In the genomic region with DNA sequence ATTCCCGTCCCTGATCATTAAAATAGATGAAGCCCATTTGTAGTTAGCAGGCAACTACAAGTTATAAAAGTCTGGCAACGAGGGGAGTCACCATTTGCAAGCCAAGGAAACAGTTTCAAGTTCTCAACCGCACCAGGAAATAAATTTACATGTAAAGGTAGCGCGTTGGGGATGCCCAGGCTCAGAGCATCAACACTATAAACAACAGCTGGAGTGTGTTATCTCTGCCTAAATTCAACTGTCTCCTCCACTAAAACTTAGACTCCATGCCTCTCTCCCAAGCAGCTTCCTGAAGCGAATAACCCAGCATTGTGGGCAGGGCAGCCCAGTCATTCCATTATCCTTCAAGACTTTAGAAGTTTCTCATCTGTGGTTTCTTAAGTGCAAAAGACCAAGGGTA, we compare ENCODE assay signal across 27 mouse cellular contexts. TPM values are rescaled to one million over a fixed set of nuclear protein-coding genes. Genes with fewer than 3 reads are reported as not detected.
A peak's percentile ranks its signal among the peaks of the same experiment; 100 is the strongest.
DNase-seq lines count a peak whose midpoint lies in the region; ATAC-seq and TF ChIP-seq lines count a peak whose summit lies in the region.
"Had no signal": no experiment of that assay in that cellular context is flagged by ENCODE, and none has a peak within 500 bp of the region (broad histone marks: within the 10 kb centered on the region; RNA-seq: fewer than 3 reads in every experiment).

No protein-coding gene starts in this region.

- H3K4me1 ChIP-seq in embryonic facial prominence, embryonic 14.5 days (ENCODE audit: control insufficient read depth, insufficient read depth, low read length): peaks cover 2% of the 10 kb centered on the region; the same call in 1 of the 2 replicates
- H3K4me1 ChIP-seq in embryonic facial prominence, embryonic 10.5 days: peaks cover 12% of the 10 kb centered on the region
- H3K4me1 ChIP-seq in kidney, embryonic 15.5 days: peaks cover 19% of the 10 kb centered on the region
- no peaks in the 10 kb centered on the region for H3K4me1 ChIP-seq in kidney, adult 2 months (ENCODE audit: control insufficient read depth, insufficient read depth, low read length)
- H3K4me1 ChIP-seq in kidney, postnatal 0 days (replicated peaks; ENCODE audit: insufficient read depth, low read length): peaks cover 3% of the 10 kb centered on the region; the same call in 1 of the 2 replicates
- H3K4me1 ChIP-seq: embryonic facial prominence, embryonic 13.5 days; forebrain, embryonic 13.5 days; forebrain, embryonic 15.5 days had no signal

- no peak for TF ChIP-seq CTCF in kidney, adult 2 months (conservative IDR thresholded peaks at IDR 0.05; ENCODE audit: insufficient read depth, insufficient read length, low read depth, low read length)
- TF ChIP-seq CTCF in kidney, postnatal 0 days (IDR thresholded peaks at IDR 0.05; ENCODE audit: low read depth): no peak
- no peak for TF ChIP-seq CTCF in layer of hippocampus, adult 2 months (conservative IDR thresholded peaks at IDR 0.05)

- no peaks in the 10 kb centered on the region for H3K9me3 ChIP-seq in embryonic facial prominence, embryonic 14.5 days (ENCODE audit: control insufficient read depth, low read length)
- H3K9me3 ChIP-seq in embryonic facial prominence, embryonic 10.5 days: no peaks in the 10 kb centered on the region
- no peaks in the 10 kb centered on the region for H3K9me3 ChIP-seq in kidney, embryonic 15.5 days (replicated peaks)
- H3K9me3 ChIP-seq in kidney, postnatal 0 days (replicated peaks; ENCODE audit: low read length): no peaks in the 10 kb centered on the region
- H3K9me3 ChIP-seq: embryonic facial prominence, embryonic 13.5 days; forebrain, embryonic 13.5 days; forebrain, embryonic 15.5 days; G1E had no signal

- no peak for TF ChIP-seq POLR2A in kidney, adult 2 months (IDR thresholded peaks at IDR 0.05; ENCODE audit: low read depth, low read length)

- H3K36me3 ChIP-seq in embryonic facial prominence, embryonic 14.5 days (ENCODE audit: control insufficient read depth, insufficient read depth, low read length): no peaks in the 10 kb centered on the region
- H3K36me3 ChIP-seq in embryonic facial prominence, embryonic 10.5 days (replicated peaks): no peaks in the 10 kb centered on the region
- H3K36me3 ChIP-seq in kidney, embryonic 15.5 days: no peaks in the 10 kb centered on the region
- H3K36me3 ChIP-seq in kidney, adult 2 months (ENCODE audit: control insufficient read depth, insufficient read depth, low read length): no peaks in the 10 kb centered on the region
- no peaks in the 10 kb centered on the region for H3K36me3 ChIP-seq in kidney, postnatal 0 days (ENCODE audit: insufficient read depth, low read length)
- H3K36me3 ChIP-seq: embryonic facial prominence, embryonic 13.5 days; forebrain, embryonic 15.5 days; G1E had no signal

- H3K4me3 ChIP-seq in embryonic facial prominence, embryonic 14.5 days (ENCODE audit: low read depth, low read length): no peak overlapping the region
- no peak overlapping the region for H3K4me3 ChIP-seq in embryonic facial prominence, embryonic 10.5 days
- no peak overlapping the region for H3K4me3 ChIP-seq in kidney, embryonic 15.5 days (replicated peaks)
- no peak overlapping the region for H3K4me3 ChIP-seq in kidney, adult 2 months (ENCODE audit: insufficient read depth, low read depth, low read length)
- H3K4me3 ChIP-seq in kidney, postnatal 0 days (replicated peaks; ENCODE audit: low read depth, low read length): no peak overlapping the region
- H3K4me3 ChIP-seq in layer of hippocampus, adult 2 months: no peak overlapping the region
- H3K4me3 ChIP-seq: embryonic facial prominence, embryonic 13.5 days; forebrain, embryonic 13.5 days; forebrain, embryonic 15.5 days had no signal

- no peak overlapping the region for H3K27ac ChIP-seq in embryonic facial prominence, embryonic 14.5 days (replicated peaks; ENCODE audit: low read depth, low read length)
- no peak overlapping the region for H3K27ac ChIP-seq in embryonic facial prominence, embryonic 10.5 days (replicated peaks)
- no peak overlapping the region for H3K27ac ChIP-seq in kidney, embryonic 15.5 days
- H3K27ac ChIP-seq in kidney, adult 2 months (ENCODE audit: insufficient read depth, low read depth, low read length): no peak overlapping the region
- H3K27ac ChIP-seq in kidney, postnatal 0 days: no peak overlapping the region
- no peak overlapping the region for H3K27ac ChIP-seq in layer of hippocampus, adult 2 months
- H3K27ac ChIP-seq: embryonic facial prominence, embryonic 13.5 days; forebrain, embryonic 13.5 days; forebrain, embryonic 15.5 days had no signal

- no peak overlapping the region for H3K4me2 ChIP-seq in embryonic facial prominence, embryonic 14.5 days (ENCODE audit: low read depth, low read length)
- peak overlapping the region; percentile 3; the same call in 1 of the 2 replicates for H3K4me2 ChIP-seq in kidney, embryonic 15.5 days
- no peak overlapping the region for H3K4me2 ChIP-seq in kidney, postnatal 0 days (ENCODE audit: low read length)
- H3K4me2 ChIP-seq: embryonic facial prominence, embryonic 13.5 days; forebrain, embryonic 13.5 days; forebrain, embryonic 15.5 days had no signal

- H3K27me3 ChIP-seq in embryonic facial prominence, embryonic 14.5 days (replicated peaks; ENCODE audit: control insufficient read depth, insufficient read depth, low read length): no peaks in the 10 kb centered on the region
- H3K27me3 ChIP-seq in embryonic facial prominence, embryonic 10.5 days (replicated peaks; ENCODE audit: low read depth, poor library complexity, severe bottlenecking): no peaks in the 10 kb centered on the region
- peaks cover 3% of the 10 kb centered on the region; the same call in 1 of the 2 replicates for H3K27me3 ChIP-seq in kidney, embryonic 15.5 days
- no peaks in the 10 kb centered on the region for H3K27me3 ChIP-seq in kidney, adult 2 months (replicated peaks; ENCODE audit: control insufficient read depth, insufficient read depth, low read length)
- no peaks in the 10 kb centered on the region for H3K27me3 ChIP-seq in kidney, postnatal 0 days (ENCODE audit: insufficient read depth, low read length)
- H3K27me3 ChIP-seq: embryonic facial prominence, embryonic 13.5 days; forebrain, embryonic 13.5 days; forebrain, embryonic 15.5 days; Patski had no signal

- H3K9ac ChIP-seq in embryonic facial prominence, embryonic 14.5 days (ENCODE audit: low read depth, low read length): no peak overlapping the region
- no peak overlapping the region for H3K9ac ChIP-seq in kidney, embryonic 15.5 days
- no peak overlapping the region for H3K9ac ChIP-seq in kidney, postnatal 0 days (ENCODE audit: low read depth, low read length)
- H3K9ac ChIP-seq: embryonic facial prominence, embryonic 13.5 days; forebrain, embryonic 13.5 days; forebrain, embryonic 15.5 days; forebrain, postnatal 0 days had no signal

- 51% methylated on average over 6 of the region's 6 CpGs for WGBS in embryonic facial prominence, embryonic 14.5 days
- 70% methylated on average over 6 of the region's 6 CpGs for WGBS in embryonic facial prominence, embryonic 10.5 days
- 13% methylated on average over 6 of the region's 6 CpGs for WGBS in kidney, embryonic 15.5 days
- WGBS in kidney, adult 2 months: 24% methylated on average over 6 of the region's 6 CpGs
- WGBS in kidney, postnatal 0 days: 14% methylated on average over 6 of the region's 6 CpGs

- peak; percentile 12 for DNase-seq in embryonic facial prominence, embryonic 14.5 days (ENCODE audit: low spot score)
- no peak for DNase-seq in embryonic facial prominence, embryonic 10.5 days (ENCODE audit: low spot score)
- DNase-seq in kidney, adult 2 months: no peak
- DNase-seq in kidney, postnatal 0 days (ENCODE audit: low spot score): peak; percentile 74
- no peak for DNase-seq in kidney, adult 9 months
- DNase-seq in A20 (ENCODE audit: low read depth, low spot score): peak; percentile 27
- no peak for DNase-seq in layer of hippocampus, adult 2 months (ENCODE audit: low spot score in 2 of 2)
- DNase-seq: adrenal gland, adult 8-10 months; adrenal gland, postnatal 14 days; adrenal gland, postnatal 36 days; cerebellum, adult 11-12 months; cerebellum, adult 2 months; cerebellum, adult 9-10 months; cerebellum, postnatal 10 days; cerebellum, postnatal 25 days; forebrain, postnatal 0 days had no signal

- no peak for ATAC-seq in embryonic facial prominence, embryonic 14.5 days (ENCODE audit: low read depth)
- ATAC-seq in kidney, embryonic 15.5 days (replicated peaks; ENCODE audit: low FRiP score): peak; percentile 62
- no peak for ATAC-seq in kidney, postnatal 0 days (replicated peaks; ENCODE audit: low FRiP score, low read depth)
- ATAC-seq: activated CD4-positive, CD25-positive, alpha-beta regulatory T cell, adult 4 months; forebrain, embryonic 13.5 days; forebrain, embryonic 15.5 days; forebrain, postnatal 0 days; Patski had no signal

RNA-seq across cellular contexts. Expression of a gene that starts 5.0 kb away (rescaled TPM):
- polyA plus RNA-seq in embryonic facial prominence, embryonic 14.5 days (2014; fragmentation: Nextera tagmentation; extraction: Ambion mirVana): not detected in 2 replicates
- polyA plus RNA-seq in embryonic facial prominence, embryonic 10.5 days (2016; fragmentation: Nextera tagmentation; extraction: Ambion mirVana): not detected in 2 replicates
- 0.66 and 0.95 TPM in 2 replicates for polyA plus RNA-seq in kidney, embryonic 15.5 days (2015; fragmentation: Nextera tagmentation; extraction: Ambion mirVana)
- 0.31 and 0.76 TPM in 2 replicates for polyA plus RNA-seq in kidney, adult 2 months (2012; rRNA removed)
- 0.33 and 0.38 TPM in 2 replicates for polyA plus RNA-seq in kidney, postnatal 0 days (2015; fragmentation: Nextera tagmentation; extraction: Ambion mirVana)
- not detected for total RNA-seq in layer of hippocampus, adult 2 months (2021)
- total RNA-seq: adrenal gland, adult 18-20 months; adrenal gland, adult 8-10 months; adrenal gland, postnatal 36 days; forebrain, postnatal 0 days; G1E had no signal
- polyA plus RNA-seq: activated CD4-positive, CD25-positive, alpha-beta regulatory T cell, adult 4 months; C2C12; cerebellum, adult 2 months; cortical plate, adult 2 months; embryonic facial prominence, embryonic 13.5 days; forebrain, embryonic 11.5 days; forebrain, embryonic 13.5 days; forebrain, embryonic 15.5 days; forebrain, postnatal 0 days; G1E; Patski had no signal

RNA-seq across cellular contexts. Expression of a gene that starts 13.1 kb away (rescaled TPM):
- polyA plus RNA-seq in embryonic facial prominence, embryonic 14.5 days (2014; fragmentation: Nextera tagmentation; extraction: Ambion mirVana): 16.1 TPM in 1 of 2 replicates, not detected in the other
- polyA plus RNA-seq in embryonic facial prominence, embryonic 10.5 days (2016; fragmentation: Nextera tagmentation; extraction: Ambion mirVana): 6.0 and 12.1 TPM in 2 replicates
- not detected in 2 replicates for polyA plus RNA-seq in kidney, embryonic 15.5 days (2015; fragmentation: Nextera tagmentation; extraction: Ambion mirVana)
- polyA plus RNA-seq in kidney, adult 2 months (2012; rRNA removed): 10.3 and 15.9 TPM in 2 replicates
- 7.4 and 10.0 TPM in 2 replicates for polyA plus RNA-seq in kidney, postnatal 0 days (2015; fragmentation: Nextera tagmentation; extraction: Ambion mirVana)
- 10 to 100 TPM; 28.5 to 38.1 TPM for total RNA-seq in layer of hippocampus, adult 2 months (2021)
- polyA plus RNA-seq: forebrain, embryonic 15.5 days had no signal

RNA-seq across cellular contexts. Expression of a gene that starts 33.1 kb away (rescaled TPM):
- polyA plus RNA-seq in embryonic facial prominence, embryonic 14.5 days (2014; fragmentation: Nextera tagmentation; extraction: Ambion mirVana): 0.64 and 0.70 TPM in 2 replicates
- polyA plus RNA-seq in embryonic facial prominence, embryonic 10.5 days (2016; fragmentation: Nextera tagmentation; extraction: Ambion mirVana): 0.64 and 0.82 TPM in 2 replicates
- 1.9 and 2.3 TPM in 2 replicates for polyA plus RNA-seq in kidney, embryonic 15.5 days (2015; fragmentation: Nextera tagmentation; extraction: Ambion mirVana)
- polyA plus RNA-seq in kidney, adult 2 months (2012; rRNA removed): 1.0 and 1.4 TPM in 2 replicates
- polyA plus RNA-seq in kidney, postnatal 0 days (2015; fragmentation: Nextera tagmentation; extraction: Ambion mirVana): 1.6 and 1.7 TPM in 2 replicates
- total RNA-seq in layer of hippocampus, adult 2 months (2021): 1 to 10 TPM in 1 of 2 experiments, under 1 TPM in 1; 0.32 to 1.0 TPM
- polyA plus RNA-seq: activated CD4-positive, CD25-positive, alpha-beta regulatory T cell, adult 4 months; G1E had no signal

Comparison
In these comparisons a context has a peak if more than half of its experiments do, and no peak if none do; other contexts are left out.
1. DNase-seq: peak in embryonic facial prominence, embryonic 14.5 days (single experiment), kidney, postnatal 0 days (single experiment) and A20 (single experiment); none in embryonic facial prominence, embryonic 10.5 days (single experiment), kidney, adult 2 months (single experiment), kidney, adult 9 months (single experiment) and layer of hippocampus, adult 2 months (0 of 2).